Mouse (Mus musculus): Measurements from ENCODE around the gene Hspa12a.

DNA sequence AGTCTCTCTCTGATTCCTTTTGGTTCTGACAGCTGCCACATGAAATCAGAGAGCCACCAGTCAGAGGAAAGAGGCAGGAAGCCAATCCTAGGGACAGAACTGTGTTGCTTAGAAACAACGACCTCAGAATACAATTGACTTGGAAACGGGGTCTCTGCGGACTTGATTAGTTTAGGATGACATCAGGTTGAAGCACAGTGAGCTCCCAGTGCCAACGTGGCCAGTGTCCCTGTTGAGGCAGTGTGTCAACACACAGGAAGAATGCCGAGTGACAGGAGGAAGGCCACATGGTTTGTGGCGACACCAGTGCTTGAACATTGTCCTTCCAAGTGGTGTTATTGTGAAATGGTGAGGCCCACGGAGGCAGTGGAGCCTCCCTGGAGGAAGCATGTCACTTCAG, 159.5 kb downstream of the Hspa12a start:
- TF ChIP-seq POLR2A (IDR thresholded peaks at IDR 0.05; ENCODE audit: extremely low read depth, insufficient read depth, low read length) (no peak), CTCF (IDR thresholded peaks at IDR 0.05; ENCODE audit: low read depth, low read length) (no peak)
